Mouse (Mus musculus) testis, adult 2 months (tissue): ENCODE measurements at regions not wholly inside any gene's neighbourhood (a gene's known extent, or its start where the extent isn't known, plus 50 kb on each side); places are given as distances from the start of the nearest gene placed in this dataset.

ENCODE experiments used
- CTCF ChIP-seq: fragments of 200-500 bp; IDR thresholded peaks from 2 replicates; pipeline ENCODE4 v1.5.1; 2012; ENCODE audit warnings: low read depth, mild to moderate bottlenecking, inconsistent platforms, low read length, moderate library complexity; ENCODE audit not compliant: control insufficient read depth, insufficient read depth, insufficient replicate concordance
- POLR2A ChIP-seq: fragments of 200-500 bp; IDR thresholded peaks from 2 replicates; pipeline ENCODE4 v1.6.1; 2012; ENCODE audit warnings: low read depth, mild to moderate bottlenecking, inconsistent platforms, low read length, moderate library complexity; ENCODE audit not compliant: control insufficient read depth

- TF ChIP-seq CTCF (no peak), POLR2A (no peak)
These were observed 72.8 kb downstream of the Fam161a start for GRCm38 (mm10) chr11:23079936-23080794.
